38 mouse cellular contexts compared by ENCODE assay signal in genomic region chr11:7169645-7170044, GRCm38 (mm10). TPM values are rescaled to one million over a fixed set of nuclear protein-coding genes. Genes with fewer than 3 reads are reported as not detected.
A peak's percentile ranks its signal among the peaks of the same experiment; 100 is the strongest.
DNase-seq lines count a peak whose midpoint lies in the region; ATAC-seq and TF ChIP-seq lines count a peak whose summit lies in the region.
"Had no signal": no experiment of that assay in that cellular context is flagged by ENCODE, and none has a peak within 500 bp of the region (broad histone marks: within the 10 kb centered on the region; RNA-seq: fewer than 3 reads in every experiment).

No protein-coding gene starts in this region.

- WGBS in hindbrain, postnatal 0 days: 80% methylated on average over 1 of the region's 1 CpGs
- 93% methylated on average over 1 of the region's 1 CpGs for WGBS in hindbrain, embryonic 16.5 days
- WGBS in midbrain, embryonic 16.5 days: 92% methylated on average over 1 of the region's 1 CpGs
- WGBS in midbrain, embryonic 15.5 days: 100% methylated on average over 1 of the region's 1 CpGs

- H3K4me2 ChIP-seq in hindbrain, postnatal 0 days (ENCODE audit: low read depth, low read length): no peak overlapping the region
- H3K4me2 ChIP-seq in hindbrain, embryonic 16.5 days (ENCODE audit: low read length): no peak overlapping the region
- H3K4me2 ChIP-seq in midbrain, embryonic 16.5 days (ENCODE audit: low read length): no peak overlapping the region
- no peak overlapping the region for H3K4me2 ChIP-seq in midbrain, embryonic 15.5 days
- H3K4me2 ChIP-seq: heart, embryonic 12.5 days; hindbrain, embryonic 15.5 days; liver, embryonic 13.5 days; midbrain, embryonic 13.5 days; neural tube, embryonic 15.5 days had no signal

- no peaks in the 10 kb centered on the region for H3K4me1 ChIP-seq in hindbrain, postnatal 0 days (ENCODE audit: insufficient read depth, low read length)
- no peaks in the 10 kb centered on the region for H3K4me1 ChIP-seq in hindbrain, embryonic 16.5 days (ENCODE audit: control insufficient read depth, insufficient read depth, low read depth, low read length)
- no peaks in the 10 kb centered on the region for H3K4me1 ChIP-seq in midbrain, embryonic 16.5 days (ENCODE audit: control insufficient read depth, insufficient read depth, low read length)
- H3K4me1 ChIP-seq in midbrain, embryonic 15.5 days: no peaks in the 10 kb centered on the region
- H3K4me1 ChIP-seq: heart, embryonic 12.5 days; hindbrain, embryonic 10.5 days; hindbrain, embryonic 15.5 days; liver, embryonic 13.5 days; midbrain, embryonic 13.5 days had no signal

- no peak overlapping the region for H3K27ac ChIP-seq in hindbrain, postnatal 0 days
- H3K27ac ChIP-seq in hindbrain, embryonic 16.5 days (ENCODE audit: low read depth, low read length): no peak overlapping the region
- H3K27ac ChIP-seq in midbrain, embryonic 16.5 days (ENCODE audit: low read length): no peak overlapping the region
- no peak overlapping the region for H3K27ac ChIP-seq in midbrain, embryonic 15.5 days
- H3K27ac ChIP-seq: gastrocnemius, adult 2 months; hindbrain, embryonic 10.5 days; hindbrain, embryonic 15.5 days; kidney, postnatal 0 days; liver, embryonic 13.5 days; macrophage; midbrain, embryonic 13.5 days; neural tube, embryonic 15.5 days had no signal

- no peak overlapping the region for H3K9ac ChIP-seq in hindbrain, postnatal 0 days (replicated peaks; ENCODE audit: low read length)
- H3K9ac ChIP-seq in hindbrain, embryonic 16.5 days (ENCODE audit: low read depth, low read length): no peak overlapping the region
- H3K9ac ChIP-seq in midbrain, embryonic 16.5 days (ENCODE audit: low read depth, low read length): no peak overlapping the region
- H3K9ac ChIP-seq in midbrain, embryonic 15.5 days: no peak overlapping the region
- H3K9ac ChIP-seq: heart, embryonic 12.5 days; hindbrain, embryonic 15.5 days; liver, embryonic 13.5 days; midbrain, embryonic 13.5 days; neural tube, embryonic 15.5 days had no signal

- peak; percentile 43 for DNase-seq in adrenal gland, postnatal 14 days
- DNase-seq in adrenal gland, adult 18-20 months (ENCODE audit: low spot score in 2 of 2): no peak
- DNase-seq in hindbrain, postnatal 0 days (ENCODE audit: low spot score): no peak
- no peak for DNase-seq in T-cell, adult 2 months (ENCODE audit: low spot score)
- DNase-seq: adrenal gland, adult 8-10 months; gastrocnemius, adult 2 months; gastrocnemius, postnatal 36 days; heart, adult 18-20 months; kidney, postnatal 4 days; layer of hippocampus, postnatal 36 days; left cerebral cortex, postnatal 4 days; liver, embryonic 13.5 days; lung, adult 2 months; lung, postnatal 10 days; retina, postnatal 1 day; right cerebral cortex, postnatal 14 days; thymus, postnatal 4 days had no signal

- H3K36me3 ChIP-seq in hindbrain, postnatal 0 days (ENCODE audit: insufficient read depth, low read length): peaks cover 31% of the 10 kb centered on the region; the same call in 1 of the 2 replicates
- H3K36me3 ChIP-seq in hindbrain, embryonic 16.5 days (ENCODE audit: control insufficient read depth, insufficient read depth, low read length): peaks cover 4% of the 10 kb centered on the region
- H3K36me3 ChIP-seq in midbrain, embryonic 16.5 days (ENCODE audit: control insufficient read depth, insufficient read depth, low read length): peaks cover 11% of the 10 kb centered on the region; the same call in 1 of the 2 replicates
- H3K36me3 ChIP-seq in midbrain, embryonic 15.5 days (replicated peaks): no peaks in the 10 kb centered on the region
- H3K36me3 ChIP-seq: G1E; liver, embryonic 13.5 days had no signal

- ATAC-seq in hindbrain, postnatal 0 days: 0 out of 2 replicates have a peak, but pooled peaks have one; percentile 1
- no peak for ATAC-seq in hindbrain, embryonic 16.5 days
- 0 out of 2 replicates have a peak, but pooled peaks have one; percentile 23 for ATAC-seq in midbrain, embryonic 16.5 days
- ATAC-seq in midbrain, embryonic 15.5 days (replicated peaks): no peak
- ATAC-seq: forebrain, embryonic 16.5 days; intestine, postnatal 0 days had no signal

- H3K4me3 ChIP-seq in hindbrain, postnatal 0 days (ENCODE audit: low read length): no peak overlapping the region
- no peak overlapping the region for H3K4me3 ChIP-seq in hindbrain, embryonic 16.5 days (ENCODE audit: low read length)
- no peak overlapping the region for H3K4me3 ChIP-seq in midbrain, embryonic 16.5 days (ENCODE audit: low read depth, low read length)
- no peak overlapping the region for H3K4me3 ChIP-seq in midbrain, embryonic 15.5 days
- H3K4me3 ChIP-seq: erythroblast, embryonic 14.5 days; gastrocnemius, adult 2 months; heart, embryonic 12.5 days; hindbrain, embryonic 10.5 days; hindbrain, embryonic 15.5 days; liver, embryonic 13.5 days; midbrain, embryonic 13.5 days; neural tube, embryonic 15.5 days had no signal

- no peaks in the 10 kb centered on the region for H3K9me3 ChIP-seq in hindbrain, postnatal 0 days (ENCODE audit: low read length)
- no peaks in the 10 kb centered on the region for H3K9me3 ChIP-seq in hindbrain, embryonic 16.5 days (ENCODE audit: control insufficient read depth, low read length)
- no peaks in the 10 kb centered on the region for H3K9me3 ChIP-seq in midbrain, embryonic 16.5 days (replicated peaks; ENCODE audit: control insufficient read depth, low read length, poor library complexity, severe bottlenecking)
- no peaks in the 10 kb centered on the region for H3K9me3 ChIP-seq in midbrain, embryonic 15.5 days
- H3K9me3 ChIP-seq: heart, embryonic 12.5 days; hindbrain, embryonic 10.5 days; hindbrain, embryonic 15.5 days; liver, embryonic 13.5 days; midbrain, embryonic 13.5 days; neural tube, embryonic 15.5 days had no signal

- H3K27me3 ChIP-seq in hindbrain, postnatal 0 days (ENCODE audit: insufficient read depth, low read length): no peaks in the 10 kb centered on the region
- no peaks in the 10 kb centered on the region for H3K27me3 ChIP-seq in hindbrain, embryonic 16.5 days (replicated peaks; ENCODE audit: control insufficient read depth, insufficient read depth, low read length)
- H3K27me3 ChIP-seq in midbrain, embryonic 16.5 days (ENCODE audit: control insufficient read depth, insufficient read depth, low read depth, low read length): no peaks in the 10 kb centered on the region
- no peaks in the 10 kb centered on the region for H3K27me3 ChIP-seq in midbrain, embryonic 15.5 days (replicated peaks)
- H3K27me3 ChIP-seq: heart, embryonic 12.5 days; hindbrain, embryonic 15.5 days; liver, embryonic 13.5 days; midbrain, embryonic 13.5 days; neural tube, embryonic 15.5 days had no signal

- TF ChIP-seq CTCF in hindbrain, postnatal 0 days (IDR thresholded peaks at IDR 0.05; ENCODE audit: low read depth): no peak

RNA-seq across cellular contexts. Expression of gene Gm11985, which starts 18.7 kb away (rescaled TPM):
- not detected in 2 replicates for total RNA-seq in adrenal gland, postnatal 14 days (2021)
- total RNA-seq in adrenal gland, adult 18-20 months (2021): not detected
- total RNA-seq in hindbrain, postnatal 0 days (2014; rRNA removed): not detected in 2 replicates
- polyA plus RNA-seq in hindbrain, postnatal 0 days (2015; fragmentation: Nextera tagmentation; extraction: Ambion mirVana): not detected in 2 replicates
- polyA plus RNA-seq in hindbrain, embryonic 16.5 days (2015; fragmentation: Nextera tagmentation; extraction: Ambion mirVana): not detected in 2 replicates
- polyA plus RNA-seq in midbrain, embryonic 16.5 days (2015; fragmentation: Nextera tagmentation; extraction: Ambion mirVana): not detected in 2 replicates
- not detected in 2 replicates for polyA plus RNA-seq in midbrain, embryonic 15.5 days (2015; fragmentation: Nextera tagmentation; extraction: Ambion mirVana)
- total RNA-seq: adrenal gland, adult 8-10 months; gastrocnemius, adult 2 months; gastrocnemius, postnatal 36 days; heart, adult 18-20 months; layer of hippocampus, postnatal 36 days; left cerebral cortex, postnatal 4 days; megakaryocyte-erythroid progenitor cell, adult 5-6 weeks had no signal
- polyA plus RNA-seq: cortical plate, adult 2 months; embryonic facial prominence, embryonic 14.5 days; erythroblast, embryonic 14.5 days; forebrain, embryonic 11.5 days; forebrain, embryonic 16.5 days; G1E; heart, embryonic 12.5 days; heart, postnatal 0 days; hindbrain, embryonic 10.5 days; intestine, postnatal 0 days; kidney, postnatal 0 days; liver, embryonic 13.5 days; lung, adult 2 months; macrophage; midbrain, embryonic 13.5 days; neural tube, embryonic 15.5 days; small intestine, adult 2 months; thymus, postnatal 0 days had no signal

RNA-seq across cellular contexts. Expression of gene Igfbp1, which starts 27.9 kb away (rescaled TPM):
- total RNA-seq in adrenal gland, postnatal 14 days (2021): 3.5 and 20.9 TPM in 2 replicates
- not detected for total RNA-seq in adrenal gland, adult 18-20 months (2021)
- not detected in 2 replicates for total RNA-seq in hindbrain, postnatal 0 days (2014; rRNA removed)
- polyA plus RNA-seq in hindbrain, postnatal 0 days (2015; fragmentation: Nextera tagmentation; extraction: Ambion mirVana): 0.19 TPM in 1 of 2 replicates, not detected in the other
- 0.10 and 0.20 TPM in 2 replicates for polyA plus RNA-seq in hindbrain, embryonic 16.5 days (2015; fragmentation: Nextera tagmentation; extraction: Ambion mirVana)
- 0.11 and 0.27 TPM in 2 replicates for polyA plus RNA-seq in midbrain, embryonic 16.5 days (2015; fragmentation: Nextera tagmentation; extraction: Ambion mirVana)
- polyA plus RNA-seq in midbrain, embryonic 15.5 days (2015; fragmentation: Nextera tagmentation; extraction: Ambion mirVana): 0.37 TPM in 1 of 2 replicates, not detected in the other
- total RNA-seq: adrenal gland, adult 8-10 months; gastrocnemius, adult 2 months; gastrocnemius, postnatal 36 days; heart, adult 18-20 months; megakaryocyte-erythroid progenitor cell, adult 5-6 weeks had no signal
- polyA plus RNA-seq: G1E; heart, postnatal 0 days; macrophage had no signal

RNA-seq across cellular contexts. Expression of gene Igfbp3, which starts 44.1 kb away (rescaled TPM):
- 65.5 and 97.6 TPM in 2 replicates for total RNA-seq in adrenal gland, postnatal 14 days (2021)
- total RNA-seq in adrenal gland, adult 18-20 months (2021): 10 to 100 TPM; 49.2 to 73.6 TPM
- 35.7 and 47.2 TPM in 2 replicates for total RNA-seq in hindbrain, postnatal 0 days (2014; rRNA removed)
- polyA plus RNA-seq in hindbrain, postnatal 0 days (2015; fragmentation: Nextera tagmentation; extraction: Ambion mirVana): 24.6 and 25.3 TPM in 2 replicates
- polyA plus RNA-seq in hindbrain, embryonic 16.5 days (2015; fragmentation: Nextera tagmentation; extraction: Ambion mirVana): 24.2 and 25.1 TPM in 2 replicates
- polyA plus RNA-seq in midbrain, embryonic 16.5 days (2015; fragmentation: Nextera tagmentation; extraction: Ambion mirVana): 13.7 and 15.6 TPM in 2 replicates
- 13.9 and 14.8 TPM in 2 replicates for polyA plus RNA-seq in midbrain, embryonic 15.5 days (2015; fragmentation: Nextera tagmentation; extraction: Ambion mirVana)
- total RNA-seq: megakaryocyte-erythroid progenitor cell, adult 5-6 weeks had no signal
- polyA plus RNA-seq: G1E, macrophage had no signal

Comparison
In these comparisons a context has a peak if more than half of its experiments do, and no peak if none do; other contexts are left out.
1. ATAC-seq: peak in hindbrain, postnatal 0 days (single experiment) and midbrain, embryonic 16.5 days (single experiment); none in hindbrain, embryonic 16.5 days (single experiment) and midbrain, embryonic 15.5 days (single experiment).